Mouse (Mus musculus) thymus, adult 18-20 months (tissue): ENCODE data around the gene Ptprc.

Experiments used
- DNase-seq, 2 experiments: peaks; one replicate each; pipeline ENCODE4 v3.0.0; 2022; ENCODE audit warnings: mixed read lengths in 2 of 2

The Ptprc gene

GRCm38 (mm10) chr1:138175494-138175893, at the start of gene Ptprc:
Gene Ptprc (minus strand): TSS chr1:138175708.
- no peak for DNase-seq

DNA sequence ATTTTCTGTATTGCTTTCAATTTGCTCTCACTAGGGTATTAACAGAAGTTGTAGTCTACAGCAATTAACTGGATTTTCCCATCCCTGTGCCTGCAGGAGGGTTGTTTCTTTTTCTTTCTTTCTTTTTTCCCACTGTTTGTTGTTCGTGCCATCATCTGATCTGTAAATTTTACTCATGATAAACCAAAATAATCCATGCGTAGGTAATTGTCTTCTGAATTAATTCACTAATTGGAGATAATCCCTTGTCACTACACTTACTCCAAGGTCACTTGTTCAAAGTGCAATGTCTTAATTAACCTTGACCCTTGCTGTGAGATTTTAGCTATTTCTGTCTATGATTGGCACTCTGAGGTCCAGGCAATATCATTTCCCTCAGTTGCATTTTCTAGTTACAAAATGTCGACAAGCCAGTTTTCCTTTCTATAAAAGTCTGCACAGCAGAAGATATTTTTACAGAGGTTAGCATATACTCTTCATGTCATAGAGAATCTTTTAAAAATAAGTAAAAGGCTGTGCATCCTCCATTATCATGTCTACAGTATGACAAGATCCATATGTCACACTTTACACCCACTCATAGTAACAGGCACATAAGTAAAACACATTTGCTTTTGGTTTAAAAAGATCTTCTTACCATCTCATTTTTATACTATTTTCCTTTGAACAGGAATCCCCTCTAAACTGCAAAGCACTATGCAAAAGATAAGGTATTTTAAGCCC, 39.4 kb upstream of the Ptprc start:
- no peak for DNase-seq

GRCm38 (mm10) chr1:138210387-138211024, 35.0 kb upstream of the Ptprc start:
- DNase-seq = no peak

DNA sequence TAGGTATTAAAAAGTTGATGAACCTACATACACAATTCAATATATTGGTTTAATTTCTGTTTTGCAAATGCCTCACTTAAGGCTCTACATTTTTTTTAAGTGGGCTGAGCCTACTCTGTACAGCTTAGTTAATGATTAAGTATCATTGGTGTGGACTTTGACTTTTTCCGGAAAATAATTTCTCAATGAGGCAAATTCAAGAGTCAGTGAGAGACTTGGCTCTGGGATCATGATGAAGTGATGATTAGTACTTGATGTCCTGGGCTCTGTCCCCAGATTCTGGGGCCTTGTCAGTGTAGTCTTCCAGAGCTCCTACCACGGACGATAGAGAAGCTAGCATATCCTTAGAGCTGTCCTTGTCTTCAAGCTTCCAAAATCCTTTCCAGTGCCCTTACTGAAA, 34.2 kb upstream of the Ptprc start:
- no peak for DNase-seq

DNA sequence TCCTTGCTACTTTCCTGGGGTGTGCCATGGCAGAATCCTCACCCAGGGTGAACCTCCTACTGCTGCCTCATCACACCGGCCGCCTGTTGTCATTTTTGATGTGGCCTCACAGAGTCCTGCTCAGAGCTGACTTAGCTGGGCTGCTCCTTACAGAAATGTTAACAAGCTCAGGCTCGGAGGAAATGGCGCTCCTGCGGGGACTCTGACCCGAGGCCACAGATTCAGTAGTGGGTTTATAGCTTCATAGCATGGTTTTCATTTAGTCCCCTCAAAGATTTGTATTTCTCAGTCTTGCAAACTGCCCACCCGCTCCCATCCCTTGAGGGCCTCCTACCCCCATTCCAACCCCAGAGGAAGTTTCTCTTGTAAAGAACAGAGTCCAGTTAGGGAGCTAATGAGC, 30.5 kb upstream of the Ptprc start:
- DNase-seq = no peak

DNA sequence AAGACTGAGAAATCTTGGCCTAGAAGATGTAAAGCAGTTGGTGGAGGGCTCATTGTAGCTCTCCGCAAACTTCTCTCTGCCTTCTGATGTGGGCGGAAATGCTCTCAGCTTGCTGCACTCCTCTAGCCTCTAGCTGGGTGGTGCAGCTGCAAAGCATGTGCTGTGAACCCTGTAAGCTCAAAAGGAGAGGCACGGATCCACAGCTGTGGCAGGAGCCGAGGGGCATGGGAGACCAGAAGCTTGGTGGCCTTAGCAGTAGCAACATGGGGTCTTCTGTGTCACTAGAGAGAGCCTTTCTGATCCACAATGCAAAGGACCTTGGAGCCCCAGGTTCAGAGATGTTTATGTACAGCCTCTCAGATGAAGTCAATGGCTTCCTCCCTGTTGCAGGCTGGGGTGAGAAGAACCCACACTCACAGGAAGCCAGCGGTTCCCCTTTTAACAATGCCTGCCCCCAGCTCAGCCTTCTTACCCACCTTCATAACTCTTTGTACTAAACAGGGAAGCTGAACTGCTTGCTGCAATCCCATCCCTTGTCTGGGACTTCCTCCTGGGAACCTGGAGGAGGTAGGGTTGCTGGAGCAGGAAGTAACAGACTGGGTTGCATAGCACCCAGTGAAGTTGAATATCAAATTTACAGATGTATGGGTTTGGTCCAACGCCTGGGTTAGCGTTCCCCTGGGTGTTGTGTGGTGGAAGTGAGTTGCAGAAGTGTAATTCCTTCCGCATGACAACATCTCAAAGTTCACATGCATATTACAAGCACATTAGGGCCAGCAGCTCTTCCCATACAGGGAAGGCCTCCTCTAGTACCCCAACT, 16.4 kb upstream of the Ptprc start:
- peak; percentile 83 to 93 for DNase-seq

DNA sequence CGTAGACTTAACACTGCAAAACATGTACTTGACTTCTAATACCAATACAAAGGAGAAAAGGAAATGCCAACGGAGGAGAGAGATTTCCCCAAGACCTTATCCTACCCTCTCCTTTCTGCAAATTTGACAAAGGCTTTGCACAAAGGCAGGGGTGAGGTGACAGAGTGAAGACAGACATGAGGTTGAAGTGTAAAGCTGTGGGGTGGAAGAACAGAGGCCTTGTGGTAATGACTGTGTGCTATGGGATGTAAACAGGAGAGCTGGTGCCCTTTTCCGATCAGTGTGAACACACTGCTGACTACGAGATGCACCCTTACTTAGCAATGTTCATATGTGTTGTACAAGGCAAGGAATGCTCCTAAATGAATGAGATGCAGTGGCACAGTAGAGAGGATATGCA, 12.6 kb upstream of the Ptprc start:
- DNase-seq = no peak

DNA sequence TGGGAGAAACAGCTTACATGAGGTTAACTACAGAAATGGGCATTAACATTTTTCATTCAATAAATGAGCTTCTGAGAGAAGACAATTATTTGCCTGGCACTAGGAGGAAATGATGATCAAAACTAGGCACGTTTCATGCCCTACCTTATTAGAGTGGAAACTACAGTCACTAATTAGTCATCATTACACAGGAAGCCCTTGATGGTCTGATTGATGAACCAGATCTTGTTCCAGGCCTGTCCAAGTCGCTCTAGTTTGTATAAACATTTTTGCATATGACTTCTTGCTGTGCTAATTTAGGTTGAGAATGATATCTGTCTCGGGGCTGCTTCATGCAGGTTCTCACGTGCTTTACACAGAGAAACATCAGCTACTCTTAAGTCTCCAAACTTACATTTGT, 10.4 kb upstream of the Ptprc start:
- DNase-seq = no peak

DNA sequence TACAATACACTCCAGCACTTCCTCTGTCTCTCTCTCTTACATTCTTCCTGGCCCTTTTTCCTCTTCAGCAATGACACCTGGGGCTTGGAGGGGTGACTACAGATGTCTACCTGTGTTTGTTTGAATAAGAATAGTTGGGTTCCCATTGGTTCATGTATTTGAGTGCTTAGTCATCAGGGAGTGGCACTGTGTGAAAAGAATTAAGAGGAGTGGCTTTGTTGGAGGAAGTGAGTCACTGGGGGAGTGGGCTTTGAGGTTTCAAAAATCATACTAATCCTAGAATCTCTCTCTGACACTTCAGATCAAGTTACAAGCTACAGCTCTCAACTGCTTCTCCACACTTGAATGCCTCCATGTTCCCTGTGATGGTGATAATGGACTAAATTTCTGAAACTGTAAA, 4.6 kb upstream of the Ptprc start:
- no peak for DNase-seq

DNA sequence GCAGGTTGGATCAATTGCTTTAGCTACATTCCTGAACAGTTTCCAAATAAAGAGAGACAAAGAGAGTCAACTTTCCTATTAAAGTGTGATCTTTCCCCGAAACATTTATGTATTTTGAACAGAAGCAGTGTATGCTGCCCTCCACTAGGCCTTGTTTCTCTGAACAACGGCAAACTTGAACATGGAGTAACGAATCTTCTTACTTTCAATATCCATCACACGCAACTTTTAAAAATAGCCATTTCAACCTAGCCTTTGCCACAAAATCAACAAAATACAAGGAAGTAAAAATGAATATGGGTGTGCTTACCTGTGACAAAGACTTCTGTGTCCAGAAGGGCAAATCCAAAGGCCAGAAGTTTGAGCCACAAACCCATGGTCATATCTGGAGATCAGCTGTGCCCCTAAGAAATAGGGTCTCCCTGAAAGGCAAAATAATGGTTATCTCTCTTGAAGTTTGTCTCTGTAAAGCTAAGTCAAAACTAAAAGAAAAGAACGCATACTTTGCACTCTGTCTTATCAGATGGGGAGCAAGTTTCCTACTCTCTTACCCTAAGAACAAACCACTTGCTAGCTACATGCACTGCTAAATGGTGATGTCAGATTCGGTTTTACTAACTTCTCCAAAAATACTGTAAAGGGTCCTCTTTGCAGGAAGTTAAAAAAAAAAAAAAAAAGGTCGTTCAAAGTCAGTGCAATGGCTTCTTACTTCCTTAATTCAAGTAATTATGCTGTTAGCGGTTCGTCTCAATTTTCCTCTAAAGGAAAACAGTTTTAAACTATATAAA, 609 bp downstream of the Ptprc start:
- no peak for DNase-seq

- DNase-seq = no peak
These were observed 1.4 kb downstream of the Ptprc start for GRCm38 (mm10) chr1:138174143-138174542.

DNA sequence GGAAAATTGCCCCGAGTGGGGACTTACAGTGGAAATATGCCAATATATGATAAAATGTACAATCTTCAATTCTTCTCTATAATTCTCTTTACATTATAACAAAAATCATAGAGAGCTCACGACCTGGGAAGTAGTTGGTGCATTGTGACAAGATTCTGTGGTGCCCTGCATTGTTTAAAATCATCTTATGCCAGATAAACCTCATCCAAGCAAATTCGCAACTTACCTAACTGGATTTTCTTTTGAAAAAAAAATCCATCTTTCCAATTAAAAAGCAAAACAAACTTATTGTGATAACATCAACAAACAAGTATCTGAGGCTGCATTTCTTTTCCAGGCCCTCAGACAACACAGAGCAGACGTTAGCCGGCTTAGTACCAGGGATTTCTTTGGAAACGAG, 1.8 kb downstream of the Ptprc start:
- DNase-seq = no peak

DNA sequence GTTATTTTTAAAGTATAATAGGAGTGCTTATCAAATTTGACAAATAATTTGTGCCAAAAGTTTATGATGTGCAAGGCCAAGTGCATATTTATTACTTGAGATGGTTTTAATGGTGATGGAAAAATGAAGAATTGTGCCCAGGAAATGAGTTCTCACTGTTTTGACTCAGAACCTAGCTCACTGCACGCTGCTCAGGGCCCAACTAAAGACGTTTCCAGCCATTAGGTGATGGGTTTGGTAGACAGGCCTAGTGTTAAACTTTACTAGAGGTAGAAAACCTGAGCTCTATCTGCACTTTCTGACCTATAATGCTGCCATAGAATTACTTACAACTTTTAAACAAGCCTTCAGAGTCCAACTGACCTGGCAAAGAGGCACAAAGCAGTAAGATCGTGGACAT, 3.0 kb downstream of the Ptprc start:
- no peak for DNase-seq

DNA sequence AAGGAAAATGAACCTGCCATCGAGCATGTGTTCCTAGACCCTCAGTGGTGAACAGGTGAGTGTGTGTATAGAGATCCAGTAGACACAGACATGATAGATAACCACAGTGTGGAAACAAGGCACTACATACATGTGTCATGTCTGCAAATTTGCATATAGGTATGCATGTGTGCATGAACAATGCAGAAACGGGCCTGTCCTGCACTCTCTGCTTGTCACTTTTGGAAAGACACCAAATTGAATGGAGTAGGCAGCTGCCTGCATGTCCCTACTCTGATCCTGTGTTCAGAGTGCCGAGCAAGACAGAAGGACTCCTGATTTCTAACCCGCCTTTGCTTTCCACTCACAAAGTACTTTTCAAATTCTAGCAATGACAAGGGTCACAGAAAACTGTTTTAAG, 3.4 kb downstream of the Ptprc start:
- no peak for DNase-seq

GRCm38 (mm10) chr1:138166233-138166771, 9.2 kb downstream of the Ptprc start:
- no peak for DNase-seq

DNA sequence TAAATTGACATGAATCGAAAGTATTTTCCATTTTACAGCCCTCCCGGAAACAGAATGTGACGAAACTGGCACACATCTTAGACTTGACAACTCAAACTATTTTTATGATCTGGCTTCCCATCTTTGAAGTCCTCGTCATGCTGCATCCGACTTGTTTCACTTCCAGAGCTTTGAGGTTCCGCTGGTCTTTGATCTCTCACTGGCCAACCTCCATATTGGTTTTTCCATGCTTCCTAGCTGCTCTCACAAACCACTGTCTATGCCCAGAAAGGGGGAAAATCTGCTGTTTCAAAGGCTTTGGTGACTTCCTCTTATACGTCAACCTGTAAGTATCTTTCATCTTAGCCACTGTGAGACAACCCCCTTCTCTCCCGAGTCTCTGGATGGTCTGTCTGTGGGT, 12.9 kb downstream of the Ptprc start:
- peak in 1 of 2 experiments; percentile 47 for DNase-seq

GRCm38 (mm10) chr1:138158921-138159320, 16.6 kb downstream of the Ptprc start:
- DNase-seq = no peak

- no peak for DNase-seq
These were observed 17.3 kb downstream of the Ptprc start for GRCm38 (mm10) chr1:138158236-138158635.

DNA sequence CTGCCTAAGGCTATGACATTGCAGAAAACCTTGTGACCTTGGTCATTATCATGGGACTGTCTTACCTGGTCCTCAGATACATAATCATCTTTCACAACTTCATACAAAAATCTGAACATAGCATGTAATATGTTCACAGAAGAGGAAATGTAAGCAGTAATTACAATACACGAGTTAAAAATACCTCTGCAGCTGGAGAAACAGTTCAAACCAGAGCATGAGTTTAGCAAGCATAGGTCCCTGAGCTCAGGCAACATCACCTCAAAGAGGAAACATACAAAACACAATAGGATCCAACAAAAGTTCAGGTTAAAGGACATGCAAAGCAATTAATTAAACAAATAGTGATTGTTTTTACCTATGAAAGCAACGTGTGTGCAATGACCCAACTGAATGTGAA, 17.8 kb downstream of the Ptprc start:
- no peak for DNase-seq

GRCm38 (mm10) chr1:138157008-138157407, 18.5 kb downstream of the Ptprc start:
- DNase-seq = peak; percentile 38 to 71

- peak; percentile 40 to 70 for DNase-seq
These were observed 21.2 kb downstream of the Ptprc start for GRCm38 (mm10) chr1:138154185-138154785.

GRCm38 (mm10) chr1:138153126-138153525, 22.4 kb downstream of the Ptprc start:
- no peak for DNase-seq
